Mouse (Mus musculus): ENCODE measurements around the gene Lcn4.

GRCm38 (mm10) chr2:26641006-26641647 lies 30.0 kb downstream of the Lcn4 start:
- TF ChIP-seq EP300 (IDR thresholded peaks at IDR 0.05; ENCODE audit: low read depth) (no peak), CTCF (IDR thresholded peaks at IDR 0.05; ENCODE audit: low read depth) (no peak)

All from liver, postnatal 0 days (tissue).